Mouse (Mus musculus): ENCODE results near the gene Ly75.

Gene Ly75

DNA sequence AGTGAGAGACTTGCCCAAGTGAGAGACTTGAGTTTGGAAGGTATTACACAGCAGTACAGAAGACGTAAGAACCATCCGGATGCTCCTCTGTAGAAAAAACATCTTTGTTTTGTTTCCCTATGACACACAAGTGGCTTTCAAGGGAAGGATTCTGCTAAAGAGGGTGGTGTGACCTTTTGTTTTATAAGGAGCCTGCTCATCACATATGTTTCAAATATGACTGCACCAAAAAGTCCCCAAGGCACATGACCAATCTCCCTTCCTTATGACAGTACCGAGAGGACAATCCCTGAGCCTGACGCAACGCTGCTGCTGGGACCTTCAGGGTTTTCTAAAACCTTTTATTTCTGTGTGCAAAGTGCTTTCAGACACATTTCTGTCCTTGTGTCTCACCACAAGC, 12.9 kb downstream of the Ly75 start:
- DNase-seq (ENCODE audit: low spot score) = no peak

DNA sequence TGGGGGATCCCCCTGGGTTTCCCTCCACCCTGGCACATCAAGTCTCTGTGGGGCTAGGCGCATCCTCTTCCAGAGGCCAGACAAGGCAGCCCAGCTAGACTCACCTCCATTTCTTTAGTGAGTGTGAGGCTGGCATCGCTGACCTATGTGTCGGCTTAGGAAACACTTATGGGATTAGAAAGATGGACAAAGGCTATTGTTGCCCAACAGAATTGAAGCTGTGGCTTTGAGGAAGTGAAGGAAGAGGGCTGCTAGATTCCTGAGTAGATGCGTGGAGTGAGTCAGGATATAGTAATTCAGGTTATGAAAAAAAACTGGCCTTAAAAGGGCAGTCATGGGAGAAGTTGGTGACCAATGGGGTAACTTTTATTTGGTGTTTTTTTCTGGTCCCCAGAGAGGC, 13.6 kb downstream of the Ly75 start:
- no peak for DNase-seq (ENCODE audit: low spot score)

DNA sequence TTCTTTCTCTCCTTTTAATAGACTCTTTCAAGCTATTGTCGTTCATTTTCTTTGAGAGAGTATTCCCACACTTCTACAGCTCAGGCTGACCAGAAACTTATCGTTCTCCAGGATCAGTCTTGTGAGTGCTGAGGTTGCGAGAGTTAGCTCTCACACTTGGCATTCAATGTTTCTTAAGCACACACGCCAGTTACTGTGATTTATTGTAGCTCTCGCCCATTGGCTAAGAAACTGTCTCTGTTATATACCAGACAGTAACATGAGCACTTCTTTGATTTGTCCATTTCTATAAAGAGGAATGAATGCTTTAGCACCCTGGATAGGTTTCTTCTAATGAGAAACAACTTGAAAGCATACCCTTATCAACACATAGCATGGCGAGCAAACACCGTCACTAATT, 15.2 kb downstream of the Ly75 start:
- DNase-seq (ENCODE audit: low spot score) = no peak

DNA sequence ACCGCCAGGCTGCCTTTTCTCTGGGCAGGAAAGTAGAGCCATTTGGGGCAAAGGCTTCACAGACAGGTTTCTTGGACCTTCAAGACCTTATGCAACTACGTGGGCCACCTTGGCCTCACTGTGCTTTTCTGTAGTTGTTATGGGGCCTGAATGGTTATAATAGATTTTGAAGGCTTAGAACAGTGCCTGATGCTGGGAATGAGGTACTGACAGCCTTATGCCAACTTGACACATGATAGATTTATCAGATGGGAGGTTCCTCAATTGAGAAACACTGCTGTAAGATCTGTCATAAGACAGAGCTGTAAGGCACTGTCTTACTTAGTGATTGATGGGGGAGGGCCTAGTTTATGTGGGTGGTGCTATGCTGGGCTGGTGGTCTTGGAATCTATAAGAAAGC, 15.9 kb downstream of the Ly75 start:
- DNase-seq (ENCODE audit: low spot score) = no peak

DNA sequence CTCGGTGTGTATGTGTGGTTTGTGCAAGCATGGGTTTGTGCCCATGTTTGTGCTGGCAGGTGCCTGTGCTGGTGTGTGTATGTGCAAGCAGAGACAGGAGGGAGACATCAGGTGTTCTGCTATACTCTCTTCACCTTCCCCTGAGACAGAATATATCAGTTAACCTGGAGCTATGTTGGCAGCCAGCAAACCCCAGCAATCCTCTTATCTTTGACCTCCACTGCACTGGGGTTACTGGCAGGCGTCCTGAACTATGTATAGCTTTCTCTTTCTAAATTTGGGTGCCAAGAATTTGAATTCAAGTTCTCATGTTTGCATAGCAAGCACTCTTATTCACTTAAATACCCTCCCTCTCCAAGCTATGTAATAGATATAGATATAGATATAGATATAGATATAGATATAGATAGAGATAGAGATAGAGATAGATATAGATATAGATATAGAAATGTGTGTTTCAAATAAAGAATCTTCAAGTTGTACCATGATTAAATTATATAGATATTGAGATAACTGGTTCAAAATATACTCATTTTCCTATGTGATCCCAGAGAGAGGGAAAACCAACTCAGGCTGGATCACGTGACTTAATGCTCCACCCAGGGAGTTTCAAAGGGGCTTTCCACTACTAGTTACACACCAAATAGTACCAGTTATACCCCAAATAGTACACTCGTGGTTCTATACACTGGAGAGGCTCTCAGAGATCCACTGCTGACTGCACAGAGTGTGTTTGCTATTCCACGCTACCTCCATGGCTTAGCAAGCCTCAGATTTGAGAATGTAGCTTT, 17.1 kb downstream of the Ly75 start:
- DNase-seq (ENCODE audit: low spot score) = no peak

DNA sequence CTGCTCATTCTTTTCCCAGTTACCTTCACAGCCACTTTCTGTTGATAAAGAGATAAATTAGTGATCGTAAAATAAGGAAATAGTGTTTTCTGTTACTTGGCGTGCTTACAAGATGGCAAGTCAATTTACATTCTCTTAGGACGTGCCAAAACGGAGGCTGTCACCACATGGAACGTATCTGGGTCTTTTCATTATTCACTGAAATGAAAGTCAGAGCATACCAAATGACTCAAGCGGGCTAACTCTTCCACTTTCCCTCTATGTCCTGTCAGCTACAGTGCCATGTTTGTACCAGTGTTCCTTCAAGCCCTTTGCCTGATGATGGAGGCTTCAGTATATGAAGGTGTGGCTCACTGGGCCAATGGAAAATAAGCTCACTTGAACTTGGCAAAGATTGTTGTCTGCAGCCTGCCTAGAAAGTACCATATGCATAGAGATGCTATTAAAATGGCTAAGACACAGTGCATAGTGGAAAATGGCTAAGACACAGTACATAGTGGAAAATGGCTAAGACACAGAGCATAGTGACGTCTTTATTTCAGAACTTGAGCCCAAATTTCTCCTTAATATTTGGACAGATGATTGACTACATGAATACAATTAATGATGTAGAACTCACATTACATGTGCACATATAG, 17.8 kb downstream of the Ly75 start:
- DNase-seq (ENCODE audit: low spot score) = no peak

DNA sequence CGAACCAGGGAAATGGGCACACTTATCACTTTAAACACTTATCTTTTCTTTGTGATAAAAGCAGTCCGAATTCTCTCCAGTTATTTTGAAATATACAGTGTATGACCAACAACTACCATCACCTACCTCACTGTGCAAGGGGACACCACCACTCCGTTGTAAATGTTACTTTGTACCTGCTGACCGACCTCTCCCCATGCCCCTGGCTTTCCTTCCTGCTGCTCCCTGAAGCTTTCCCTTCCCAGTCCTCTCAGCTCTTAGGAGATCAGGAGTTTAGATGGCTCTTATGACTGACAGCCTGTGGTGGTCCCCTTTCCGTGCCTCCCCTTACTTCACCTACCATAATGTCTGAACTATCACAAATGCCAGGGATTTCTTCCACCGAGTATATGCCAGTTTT, 21.0 kb downstream of the Ly75 start:
- DNase-seq (ENCODE audit: low spot score) = no peak

DNA sequence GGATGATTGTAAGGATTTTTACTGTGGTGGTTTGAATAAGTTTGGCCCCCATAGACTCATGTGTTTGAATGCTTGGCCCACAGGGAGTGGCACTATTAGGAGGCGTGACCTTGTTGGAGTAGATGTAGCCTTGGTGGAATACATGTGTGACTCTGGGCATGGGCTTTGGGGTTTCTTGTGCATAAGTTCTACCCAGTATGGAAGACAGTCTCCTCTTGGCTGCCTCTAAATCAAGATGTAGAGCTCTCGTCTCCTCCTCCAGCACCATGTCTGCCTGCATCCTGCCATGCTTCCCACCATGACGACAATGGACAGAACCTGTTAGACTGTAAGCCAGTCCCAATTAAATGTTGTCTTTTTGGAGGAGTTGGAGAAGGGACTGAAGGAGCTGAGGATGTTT, 23.3 kb downstream of the Ly75 start:
- DNase-seq (ENCODE audit: low spot score) = no peak

DNA sequence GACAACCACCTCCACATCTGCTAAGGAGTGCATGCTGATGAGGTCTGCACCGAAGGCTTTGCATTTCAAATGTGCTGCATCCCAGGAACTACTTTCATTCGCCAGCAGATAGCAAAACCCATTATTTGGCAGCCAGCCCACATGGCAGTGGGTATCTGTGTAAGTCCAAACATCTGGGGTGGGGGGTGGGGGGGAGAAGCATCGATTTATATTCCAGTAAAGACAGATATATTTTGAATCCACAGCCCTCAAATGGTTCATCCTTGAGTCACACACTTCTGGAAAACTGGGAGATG, 27.8 kb downstream of the Ly75 start:
- no peak for DNase-seq (ENCODE audit: low spot score)

DNA sequence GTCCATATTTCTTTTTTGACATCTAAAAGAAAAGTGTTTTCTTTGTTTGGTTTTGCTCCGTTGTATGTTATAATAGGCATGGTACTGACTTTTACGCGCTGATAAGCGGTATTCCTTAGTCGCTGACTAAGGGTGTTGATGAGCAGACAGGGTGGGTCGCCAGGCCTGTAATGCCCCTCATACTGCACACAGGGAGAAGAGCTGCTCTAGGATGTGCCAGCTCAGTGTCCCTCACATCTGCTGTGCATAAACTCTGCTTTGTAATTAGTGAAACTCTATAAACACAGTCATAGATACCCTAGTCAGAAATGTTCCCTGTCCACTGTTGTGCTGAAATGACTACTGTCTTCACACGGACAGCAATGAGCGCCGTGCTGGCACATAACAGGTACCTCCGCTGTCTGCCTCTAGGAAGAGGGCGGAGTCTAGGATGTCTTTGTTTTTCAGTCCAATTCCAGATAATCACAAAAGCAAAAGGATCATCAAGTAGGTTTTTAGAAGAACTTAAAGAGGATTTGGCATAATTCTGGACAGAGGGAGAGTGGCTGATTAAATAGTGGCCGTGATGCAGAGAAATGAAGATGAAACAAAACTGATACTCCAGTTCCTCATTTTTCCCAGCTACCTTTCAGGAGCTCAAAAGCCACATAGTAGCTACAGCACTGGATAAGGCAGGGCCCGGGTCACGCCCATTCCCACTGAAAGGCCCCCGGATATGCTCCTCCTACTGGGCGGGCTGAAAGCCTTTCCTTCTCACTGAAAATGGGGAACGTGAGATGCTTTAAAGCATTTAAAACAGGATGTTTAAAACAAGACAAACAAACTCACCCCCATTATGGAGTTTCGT, 28.3 kb downstream of the Ly75 start:
- no peak for DNase-seq (ENCODE audit: low spot score)

DNA sequence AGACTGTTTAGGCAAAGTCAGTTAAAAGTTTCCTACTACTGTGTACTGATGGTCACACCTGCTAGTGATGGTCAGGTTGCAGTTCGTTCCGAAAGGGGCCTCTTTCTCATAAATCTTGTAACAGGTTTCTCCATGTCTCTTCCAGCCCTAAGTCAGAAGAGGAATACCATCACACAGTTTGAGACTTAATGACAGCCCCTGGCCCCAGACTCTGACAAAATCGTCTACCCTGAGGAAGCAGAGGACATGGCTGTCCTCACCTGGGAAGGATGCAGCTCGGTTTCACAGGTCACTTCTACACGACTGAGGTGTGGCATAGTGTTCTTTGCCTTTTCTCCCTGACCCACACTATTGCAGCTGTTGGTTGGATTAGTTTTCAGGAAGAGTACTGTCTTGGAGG, 30.8 kb downstream of the Ly75 start:
- DNase-seq (ENCODE audit: low spot score) = no peak

DNA sequence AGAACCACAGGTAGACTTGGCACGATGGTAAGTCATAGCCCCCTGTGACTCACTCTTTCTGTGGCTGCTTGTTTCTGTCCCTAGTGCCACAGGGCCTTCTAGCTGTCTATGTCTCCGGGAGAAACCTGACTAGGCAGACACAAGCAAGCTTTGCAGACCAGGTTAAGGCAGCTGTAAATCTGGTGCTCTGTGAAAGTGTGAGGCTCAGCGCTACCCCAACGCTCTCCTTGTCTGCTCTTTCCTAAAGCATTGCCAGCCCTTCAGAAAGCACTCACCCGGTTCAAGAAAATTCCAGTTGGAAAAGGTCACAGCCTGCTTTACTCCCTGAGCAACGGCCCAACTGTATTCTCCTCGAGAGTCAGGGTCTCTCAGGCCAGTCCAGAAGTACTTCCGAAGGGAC, 31.3 kb downstream of the Ly75 start:
- no peak for DNase-seq (ENCODE audit: low spot score)

DNA sequence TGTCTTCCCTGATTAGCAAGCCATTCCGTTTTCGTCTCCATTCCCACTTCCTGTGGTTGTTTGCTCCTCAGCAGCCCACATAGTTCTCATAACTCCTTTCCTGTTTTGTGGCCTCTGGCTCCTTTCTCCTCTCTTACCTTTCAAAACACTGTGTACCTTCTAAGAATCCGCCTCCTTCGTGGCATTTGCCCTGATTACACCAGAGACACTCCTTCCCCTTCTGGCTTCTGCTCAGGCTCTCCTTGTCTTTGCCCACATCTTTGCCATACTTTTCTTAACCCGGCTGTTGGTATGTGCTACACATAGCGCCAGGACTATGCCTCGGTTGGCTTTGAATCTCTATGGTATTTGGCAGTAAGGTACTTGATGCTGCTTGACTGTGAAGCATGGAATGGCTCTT, 35.2 kb downstream of the Ly75 start:
- no peak for DNase-seq (ENCODE audit: low spot score)

DNA sequence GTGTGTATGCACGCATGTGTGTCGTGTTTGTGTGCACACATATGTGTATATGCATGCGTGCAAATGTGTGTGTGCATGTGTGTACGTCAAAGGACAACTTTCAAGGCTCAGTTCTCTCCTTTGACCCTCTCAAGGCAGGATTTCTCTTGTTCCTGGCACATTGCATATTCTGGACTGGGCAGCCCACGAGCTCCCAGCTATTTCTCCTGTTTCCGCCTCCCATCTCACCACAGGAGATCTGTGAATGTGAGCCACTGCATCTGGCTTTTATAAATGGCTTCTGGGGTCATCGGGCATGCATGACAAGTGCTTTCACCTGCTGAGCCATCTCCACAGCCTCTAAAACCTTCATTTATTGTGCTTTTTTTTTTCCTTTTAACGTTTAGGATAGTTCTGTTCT, 36.6 kb downstream of the Ly75 start:
- no peak for DNase-seq (ENCODE audit: low spot score)

DNA sequence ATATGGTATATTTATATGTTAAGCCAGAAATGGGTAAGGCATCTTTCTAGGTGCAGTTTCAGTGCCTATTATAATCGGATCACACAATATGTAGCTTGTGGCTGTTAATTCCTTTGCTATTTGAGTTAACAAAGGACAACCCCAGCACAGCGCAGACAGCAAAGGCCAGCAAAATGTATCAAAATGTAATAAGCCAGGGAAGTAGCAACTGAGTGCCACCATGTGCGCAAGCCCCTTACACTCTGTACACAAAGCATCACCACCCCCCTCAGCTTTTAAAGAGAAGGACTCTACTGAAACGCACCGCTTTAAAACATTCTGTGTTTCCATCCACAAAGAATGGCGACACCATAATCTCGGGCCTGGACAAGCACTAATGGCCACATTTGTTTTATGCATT, 37.4 kb downstream of the Ly75 start:
- no peak for DNase-seq (ENCODE audit: low spot score)

DNA sequence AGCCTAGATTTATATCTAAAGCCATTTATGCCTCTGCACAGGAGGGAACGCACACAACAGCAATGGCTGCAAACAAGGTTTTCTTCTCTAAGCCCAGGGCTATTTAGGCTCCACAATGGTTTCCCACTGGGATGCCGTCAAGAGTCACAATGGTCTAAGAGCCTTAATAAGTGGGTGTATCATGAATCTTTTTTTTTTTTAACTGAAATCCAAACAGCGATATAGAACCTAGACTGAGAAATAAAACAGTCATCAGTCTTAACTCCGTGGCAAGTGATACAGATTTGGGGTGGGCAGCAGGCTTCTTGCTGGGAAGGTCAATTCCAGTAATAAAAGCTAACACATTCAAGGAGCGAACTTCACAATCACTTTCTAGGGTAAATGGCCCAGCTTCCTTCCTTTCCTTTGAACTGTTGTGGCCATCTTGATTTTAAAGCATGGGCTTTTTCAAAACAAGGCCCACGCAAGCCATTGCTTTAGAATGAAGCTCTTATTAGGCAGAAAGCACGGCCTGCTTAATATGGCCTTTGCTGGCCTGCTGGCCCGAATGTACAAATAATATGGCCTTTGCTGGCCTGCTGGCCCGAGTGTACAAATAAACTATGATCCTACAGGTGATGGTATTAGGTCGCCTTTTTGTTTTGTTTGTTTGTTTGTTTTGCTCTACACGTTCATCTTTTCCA, 39.4 kb downstream of the Ly75 start:
- DNase-seq (ENCODE audit: low spot score) = no peak

DNA sequence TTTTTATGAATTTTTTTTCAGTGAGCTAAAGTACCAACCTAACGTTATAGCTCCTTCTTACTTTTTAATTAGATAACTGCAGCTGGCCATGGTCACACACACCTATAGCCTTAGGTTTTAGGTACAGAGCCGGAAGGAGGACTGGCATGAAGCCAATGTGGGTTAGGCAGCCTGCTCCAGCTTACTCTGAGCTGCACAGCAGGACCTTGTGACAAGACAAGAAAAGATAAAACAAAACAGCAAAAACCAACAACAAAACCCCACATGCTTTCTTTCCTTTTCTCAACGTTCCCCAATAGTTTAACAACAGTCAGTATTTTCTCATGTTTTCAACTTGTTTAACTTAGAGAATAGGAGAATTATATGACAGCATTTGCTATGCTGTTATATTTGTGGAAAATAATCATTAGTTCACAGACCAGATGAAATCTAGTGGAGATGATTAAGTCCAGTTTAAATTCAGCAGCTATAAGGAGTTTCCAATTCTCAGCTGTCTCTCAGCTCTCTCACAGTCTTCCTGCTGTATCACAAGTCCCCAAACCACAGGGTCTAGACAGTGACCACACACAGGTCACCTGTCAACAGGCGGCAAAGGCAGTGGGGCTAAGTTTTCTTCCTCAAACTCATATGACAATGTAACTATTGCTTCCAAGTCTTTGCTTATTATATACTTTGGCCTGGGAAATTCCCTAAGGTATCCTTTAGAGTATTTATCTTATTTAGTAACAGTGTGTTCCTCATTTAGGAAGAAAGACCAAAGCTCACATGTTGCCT, 40.8 kb downstream of the Ly75 start:
- DNase-seq (ENCODE audit: low spot score) = no peak

DNA sequence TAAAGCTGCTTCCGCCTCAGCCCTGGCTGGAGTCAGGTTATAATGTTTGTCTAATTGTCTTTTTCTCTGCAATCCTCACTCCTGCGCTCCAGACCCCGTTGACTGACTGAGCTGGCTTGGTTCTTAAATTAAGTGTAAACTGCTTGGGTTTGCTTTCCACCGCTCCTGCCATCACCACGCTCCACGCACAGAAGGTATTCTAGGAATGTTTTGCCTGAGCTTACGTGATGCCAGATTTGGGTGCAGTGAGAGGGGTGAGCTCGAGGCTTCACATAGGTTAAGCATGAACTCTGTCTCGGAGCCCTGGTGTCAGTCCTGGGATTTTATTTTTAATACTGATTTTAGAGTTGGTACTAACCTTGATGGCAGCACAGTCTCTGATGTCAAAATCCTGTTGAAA, 45.2 kb downstream of the Ly75 start:
- no peak for DNase-seq (ENCODE audit: low spot score)

DNA sequence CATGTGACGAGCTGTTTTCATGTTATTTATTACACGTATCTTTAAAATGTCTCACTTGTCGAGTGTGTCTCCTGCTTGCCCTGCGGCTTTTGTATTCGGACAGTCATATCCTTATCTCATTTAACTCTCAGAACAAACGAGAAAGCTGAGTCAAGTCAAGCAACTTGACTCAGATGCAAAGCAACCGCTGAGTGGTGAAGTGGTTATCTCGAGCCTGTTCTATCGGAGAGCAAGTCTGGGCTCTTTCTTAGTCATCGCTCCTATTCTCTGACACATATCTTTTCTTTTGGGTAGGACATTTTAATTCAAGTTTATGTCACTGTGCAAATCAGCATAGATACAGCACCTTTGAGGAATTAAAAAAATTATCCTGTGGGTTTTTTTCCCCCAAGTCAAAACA, 54.5 kb downstream of the Ly75 start:
- no peak for DNase-seq (ENCODE audit: low spot score)

DNA sequence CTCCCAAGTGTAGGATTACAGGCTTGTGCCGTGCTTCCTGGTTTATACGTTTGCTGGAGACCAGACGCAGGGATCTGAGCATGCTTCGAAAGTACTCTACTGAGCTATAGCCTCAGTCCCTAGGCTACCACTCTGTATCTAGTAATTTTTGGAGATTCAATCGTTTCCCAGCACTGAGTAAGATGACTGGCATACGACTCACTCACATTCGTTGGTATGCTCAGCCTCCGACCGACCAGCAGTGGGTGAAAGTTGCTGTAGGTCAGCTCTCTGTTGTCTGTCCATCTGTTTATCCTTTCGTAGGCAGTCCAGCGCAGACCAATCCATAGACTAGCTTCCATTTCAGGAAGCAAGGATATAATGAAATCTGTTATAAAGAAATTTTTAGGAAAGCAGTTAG, 55.5 kb downstream of the Ly75 start:
- no peak for DNase-seq (ENCODE audit: low spot score)

DNA sequence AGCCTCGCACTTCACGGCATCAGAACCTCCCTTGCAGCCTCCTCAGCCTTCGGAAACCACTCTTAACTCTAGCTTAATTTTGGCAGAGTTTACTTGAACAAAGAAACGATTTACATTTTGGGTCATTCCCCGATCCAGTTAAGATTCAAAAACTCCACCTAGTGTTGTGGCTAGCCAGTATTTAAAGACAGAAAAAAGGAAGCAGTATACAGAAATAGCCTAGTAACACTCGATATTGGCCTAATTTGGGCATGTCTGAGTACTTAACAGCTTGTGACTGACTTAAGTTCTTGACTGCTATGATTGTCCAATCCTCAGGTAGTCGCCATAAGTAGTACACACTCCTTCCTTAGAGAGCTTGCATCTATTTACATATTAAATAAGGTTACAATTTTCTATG, 56.2 kb downstream of the Ly75 start:
- no peak for DNase-seq (ENCODE audit: low spot score)

DNA sequence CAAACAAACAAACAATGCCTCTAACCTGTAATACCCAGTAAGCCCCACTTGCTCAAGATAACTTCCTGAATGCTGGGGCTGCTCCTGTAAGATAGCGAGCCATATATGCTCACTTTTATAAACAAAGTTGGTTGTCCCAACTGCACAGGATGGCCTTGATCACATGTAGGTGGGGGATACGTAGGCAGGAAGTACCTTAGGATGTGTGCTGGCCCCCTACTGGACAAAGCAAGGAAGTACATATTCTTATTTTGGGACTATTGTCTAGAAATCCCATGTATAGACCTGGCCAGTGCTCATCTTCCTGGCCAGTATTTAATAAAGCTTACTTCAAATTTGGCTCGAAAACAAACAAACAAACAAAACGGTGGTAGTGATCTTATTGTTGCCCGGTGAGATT, 59.7 kb downstream of the Ly75 start:
- no peak for DNase-seq (ENCODE audit: low spot score)

All from ovary, adult 18-20 months (tissue).